Mouse (Mus musculus) intestine, embryonic 16.5 days (tissue): ENCODE measurements around the gene Ms4a5. TPM values are rescaled to one million over a fixed set of nuclear protein-coding genes. Genes with fewer than 3 reads are reported as not detected.
"Not testable (repeated sequence)": the region's sequence is repeated elsewhere in the genome, so short reads cannot be mapped to it uniquely, and the experiment has no call there.

Source experiments
- ATAC-seq: fragments of 200-750 bp; cut with Nextera tagmentation; 2 replicates; pipeline ENCODE4 v1.8.0; 2017; ENCODE audit warnings: moderate TSS enrichment, moderate library complexity
- H3K27ac ChIP-seq: fragments of 300-500 bp; sonication (generic); 2 replicates; pipeline ENCODE4 v1.5.1; 2014; ENCODE audit warnings: mild to moderate bottlenecking, low read length
- H3K27me3 ChIP-seq: fragments of 300-500 bp; sonication (generic); replicated peaks from 2 replicates; pipeline ENCODE4 v1.6.1; 2014; ENCODE audit warnings: low read length, control low read depth, mixed read lengths; ENCODE audit not compliant: control insufficient read depth, insufficient read depth
- H3K36me3 ChIP-seq: fragments of 300-500 bp; sonication (generic); 2 replicates; pipeline ENCODE4 v1.6.1; 2014; ENCODE audit warnings: low read length, control low read depth; ENCODE audit not compliant: control insufficient read depth, insufficient read depth
- H3K4me1 ChIP-seq: fragments of 300-500 bp; sonication (generic); 2 replicates; pipeline ENCODE4 v1.6.1; 2014; ENCODE audit warnings: low read length, control low read depth, mixed read lengths; ENCODE audit not compliant: control insufficient read depth, insufficient read depth
- H3K4me2 ChIP-seq: fragments of 300-500 bp; sonication (generic); 2 replicates; pipeline ENCODE4 v1.6.1; 2014; ENCODE audit warnings: low read depth, low read length, control low read depth
- H3K4me3 ChIP-seq: fragments of 300-500 bp; sonication (generic); 2 replicates; pipeline ENCODE4 v1.5.1; 2014; ENCODE audit warnings: mild to moderate bottlenecking, low read length
- H3K9ac ChIP-seq: fragments of 300-500 bp; sonication (generic); 2 replicates; pipeline ENCODE4 v1.6.1; 2014; ENCODE audit warnings: low read depth, low read length
- H3K9me3 ChIP-seq: fragments of 300-500 bp; sonication (generic); 2 replicates; pipeline ENCODE4 v1.6.1; 2016; ENCODE audit warnings: low read length, control low read depth; ENCODE audit not compliant: control insufficient read depth
- WGBS: fragments of 180-500 bp; shearing (Covaris S2); extraction: QIAGEN DNeasy Blood & Tissue Kit; methylation state at CpG from one replicate; pipeline ENCODE4 v1.1.7; 2014; 5-methylcytosine and 5-hydroxymethylcytosine counted together
- polyA plus RNA-seq: library from polyadenylated mRNA; unstranded; fragments of >200 nt; fragmentation: Nextera tagmentation; extraction: Ambion mirVana; gene quantifications from 2 replicates; pipeline ENCODE4 v1.2.1, GENCODE M21; 2015

Ms4a5 gene
- polyA plus RNA-seq: not detected in 2 replicates

- 87% methylated on average over 2 of the region's 2 CpGs for WGBS
Observed at GRCm38 (mm10) chr19:11283773-11284172, at the start of gene Ms4a5. Gene Ms4a5, minus strand, starts transcription at chr19:11283873.

DNA sequence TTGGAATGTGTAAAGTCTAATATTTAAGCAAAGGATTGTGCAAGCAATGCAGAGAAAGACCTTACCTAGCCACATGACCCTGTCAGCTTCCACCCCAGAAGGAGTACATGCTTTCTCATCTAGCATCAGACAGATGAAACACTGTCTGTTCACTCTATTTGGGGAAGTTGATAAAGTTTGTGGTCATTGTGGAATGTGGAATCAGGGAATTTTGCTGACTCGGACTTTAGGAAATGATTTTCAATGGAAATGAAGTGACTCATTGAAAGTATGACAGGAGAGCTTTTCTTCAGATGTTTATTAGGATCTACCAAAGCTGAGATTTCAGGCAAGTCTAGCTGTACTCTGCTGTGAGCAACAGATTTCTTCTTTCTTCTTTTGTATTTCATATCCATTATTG, 37.5 kb upstream of the Ms4a5 start:
- WGBS: 89% methylated on average over 1 of the region's 1 CpGs
- ATAC-seq: no peak
- Histone ChIP-seq H3K9ac (no peak overlapping the region), H3K9me3 (no peaks in the 10 kb centered on the region), H3K4me2 (no peak overlapping the region), H3K4me1 (no peaks in the 10 kb centered on the region), H3K27me3 (no peaks in the 10 kb centered on the region), H3K27ac (no peak overlapping the region), H3K4me3 (no peak overlapping the region), H3K36me3 (no peaks in the 10 kb centered on the region)

More at GRCm38 (mm10) chr19:11283773-11284172, at the start of gene Ms4a5:
- H3K9me3 ChIP-seq: no peaks in the 10 kb centered on the region
- no peak within 1 kb of the TSS for H3K4me2 ChIP-seq
- no peak for ATAC-seq
- H3K4me3 ChIP-seq: no peak within 1 kb of the TSS
- no peaks in the 10 kb centered on the region for H3K36me3 ChIP-seq
- H3K27me3 ChIP-seq: no peaks in the 10 kb centered on the region
- H3K27ac ChIP-seq: no peak within 1 kb of the TSS
- H3K4me1 ChIP-seq: no peaks in the 10 kb centered on the region
- no peak within 1 kb of the TSS for H3K9ac ChIP-seq

DNA sequence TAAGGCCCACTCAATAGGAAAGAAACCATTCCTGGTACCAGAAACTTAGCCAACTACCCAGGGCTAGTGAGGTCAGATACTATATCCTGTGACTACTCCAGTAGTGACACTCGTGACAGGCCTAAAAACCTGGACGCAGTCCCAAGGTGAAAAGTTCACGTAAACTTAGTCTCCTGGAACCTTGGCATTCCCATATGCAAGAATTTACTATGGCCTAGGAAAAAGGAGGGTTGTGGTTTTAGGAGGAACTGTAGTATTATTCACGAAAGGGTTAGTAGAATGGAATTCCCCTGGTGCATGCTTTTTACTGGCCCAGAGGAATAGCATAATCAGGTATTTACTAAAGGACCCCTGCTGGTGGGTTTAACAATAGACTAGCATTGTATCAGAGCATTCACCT, 33.1 kb upstream of the Ms4a5 start:
- no peak for ATAC-seq
- H3K9ac ChIP-seq: no peak overlapping the region
- H3K27ac ChIP-seq: no peak overlapping the region
- H3K4me3 ChIP-seq: no peak overlapping the region
- no peak overlapping the region for H3K4me2 ChIP-seq
- H3K9me3 ChIP-seq: no peaks in the 10 kb centered on the region
- H3K27me3 ChIP-seq: no peaks in the 10 kb centered on the region
- no peaks in the 10 kb centered on the region for H3K4me1 ChIP-seq
- H3K36me3 ChIP-seq: no peaks in the 10 kb centered on the region
- 79% methylated on average over 4 of the region's 4 CpGs for WGBS

DNA sequence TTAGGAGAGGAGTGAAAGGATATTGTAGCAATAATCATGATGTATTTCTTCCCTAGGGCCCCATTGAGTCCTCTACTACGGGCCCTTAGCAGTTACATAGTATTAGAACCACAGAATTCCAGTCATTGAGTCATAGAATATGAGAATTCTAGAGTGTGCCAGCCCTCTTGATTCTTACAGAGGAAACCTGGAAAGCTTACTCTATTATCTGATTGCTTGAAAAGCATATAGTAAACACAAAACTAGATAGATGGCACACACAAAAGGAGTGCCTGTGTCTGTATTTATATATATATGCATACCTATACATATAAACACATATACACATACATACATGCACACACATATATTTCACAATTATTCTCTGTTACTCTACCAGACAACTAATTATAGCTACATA, 30.7 kb upstream of the Ms4a5 start, which contains the start of gene Ms4a14:
Gene Ms4a14 (minus strand): TSS at position 101 of the 400 bp plus-strand sequence.
- WGBS: 68% methylated on average over 1 of the region's 1 CpGs
- H3K4me1 ChIP-seq: no peaks in the 10 kb centered on the region

GRCm38 (mm10) chr19:11308888-11309287, 25.2 kb upstream of the Ms4a5 start:
- Histone ChIP-seq H3K36me3 (no peaks in the 10 kb centered on the region), H3K9me3 (no peaks in the 10 kb centered on the region), H3K27ac (no peak overlapping the region), H3K4me1 (no peaks in the 10 kb centered on the region), H3K27me3 (no peaks in the 10 kb centered on the region), H3K4me2 (no peak overlapping the region), H3K4me3 (no peak overlapping the region), H3K9ac (no peak overlapping the region)
- ATAC-seq: no peak

More for the DNA sequence above, 30.7 kb upstream of the Ms4a5 start, which contains the start of gene Ms4a14:
- Histone ChIP-seq H3K4me3 (no peak within 1 kb of the TSS), H3K9me3 (no peaks in the 10 kb centered on the region), H3K36me3 (no peaks in the 10 kb centered on the region), H3K4me2 (no peak within 1 kb of the TSS), H3K9ac (no peak within 1 kb of the TSS), H3K27me3 (no peaks in the 10 kb centered on the region), H3K27ac (no peak within 1 kb of the TSS)
- no peak for ATAC-seq

- H3K4me2 ChIP-seq, H3K9me3 ChIP-seq, H3K4me1 ChIP-seq, ATAC-seq, H3K4me3 ChIP-seq, H3K27ac ChIP-seq, H3K36me3 ChIP-seq, H3K27me3 ChIP-seq, H3K9ac ChIP-seq: not testable (repeated sequence)
- WGBS: 61% methylated on average over 4 of the region's 4 CpGs
Observed at GRCm38 (mm10) chr19:11299529-11299928, 15.9 kb upstream of the Ms4a5 start.

DNA sequence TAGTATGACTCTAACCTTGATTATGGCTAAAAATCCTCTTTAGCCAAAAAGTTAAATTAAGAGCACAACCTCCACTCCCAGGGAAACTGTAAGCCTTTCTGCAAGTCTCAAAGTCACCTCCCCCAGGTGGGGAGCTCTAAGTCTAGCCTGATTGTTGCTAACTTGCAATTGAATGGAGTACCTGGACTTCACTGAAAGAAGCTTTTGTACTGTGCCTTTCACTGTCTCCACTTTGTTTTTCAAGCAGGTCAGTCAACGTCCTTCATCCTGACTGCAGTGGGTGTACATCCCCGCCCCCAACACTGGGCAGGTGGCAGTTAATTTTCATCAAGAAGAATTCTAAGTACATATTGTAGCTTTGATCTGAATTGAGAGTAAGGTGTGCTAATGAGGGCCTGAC, 15.3 kb upstream of the Ms4a5 start:
- no peaks in the 10 kb centered on the region for H3K36me3 ChIP-seq
- H3K4me3 ChIP-seq: no peak overlapping the region
- H3K4me2 ChIP-seq: no peak overlapping the region
- 68% methylated on average over 2 of the region's 2 CpGs for WGBS
- H3K9ac ChIP-seq: no peak overlapping the region
- H3K4me1 ChIP-seq: no peaks in the 10 kb centered on the region
- no peaks in the 10 kb centered on the region for H3K9me3 ChIP-seq
- no peak for ATAC-seq
- no peaks in the 10 kb centered on the region for H3K27me3 ChIP-seq
- no peak overlapping the region for H3K27ac ChIP-seq

GRCm38 (mm10) chr19:11293616-11294015, 9.9 kb upstream of the Ms4a5 start:
- not testable (repeated sequence) for H3K4me2 ChIP-seq, H3K9ac ChIP-seq, H3K36me3 ChIP-seq, ATAC-seq, H3K27ac ChIP-seq, H3K9me3 ChIP-seq, H3K4me1 ChIP-seq, H3K27me3 ChIP-seq
- peak overlapping the region; percentile 12; the same call in 1 of the 2 replicates for H3K4me3 ChIP-seq
- WGBS: 25% methylated on average over 3 of the region's 3 CpGs

DNA sequence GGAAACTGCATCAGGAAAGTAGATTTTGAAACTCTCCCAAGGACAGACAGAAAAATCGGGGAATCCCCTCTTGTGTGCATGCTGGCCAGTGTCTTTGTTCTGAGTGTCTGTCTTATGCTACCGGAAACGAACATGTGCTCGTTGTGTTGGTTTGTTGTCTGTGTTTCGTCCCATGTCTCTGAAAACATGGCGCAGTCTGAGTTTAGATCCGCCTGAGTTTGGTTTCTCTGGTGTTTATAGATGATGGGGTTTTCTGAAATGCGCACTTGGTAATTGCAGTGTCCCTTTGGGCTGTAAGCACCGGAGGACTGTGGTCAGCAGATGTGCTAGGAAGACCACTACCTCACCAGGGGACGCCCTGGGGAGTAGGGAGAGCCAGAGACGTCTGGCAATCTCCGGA, 9.3 kb upstream of the Ms4a5 start:
- Histone ChIP-seq H3K4me3 (peak overlapping the region; percentile 40), H3K9me3 (no peaks in the 10 kb centered on the region), H3K27ac (peak overlapping the region; percentile 65), H3K9ac (peak overlapping the region; percentile 61; the same call in 1 of the 2 replicates), H3K4me2 (peak overlapping the region; percentile 53), H3K36me3 (no peaks in the 10 kb centered on the region), H3K4me1 (no peaks in the 10 kb centered on the region), H3K27me3 (no peaks in the 10 kb centered on the region)
- no peak for ATAC-seq
- 5% methylated on average over 12 of the region's 12 CpGs for WGBS

DNA sequence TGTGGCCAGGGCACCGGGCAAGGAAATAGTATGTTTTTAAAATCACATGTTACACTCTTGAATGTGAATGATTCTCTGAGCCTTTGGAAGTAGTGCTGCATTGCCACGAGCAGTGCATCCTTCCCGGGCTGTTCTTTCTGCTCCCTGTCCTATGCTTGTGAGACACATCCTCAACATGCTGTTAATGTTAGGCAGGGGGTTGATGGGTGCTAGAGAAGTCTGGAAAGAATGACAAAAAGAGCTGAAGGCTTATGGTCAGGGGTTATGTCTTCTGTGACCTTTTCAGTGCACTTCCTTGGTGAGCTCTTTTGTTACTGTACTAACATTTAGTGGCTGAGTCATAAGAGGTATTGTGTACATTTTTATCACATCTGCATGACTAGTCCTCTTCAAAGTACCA, 3.5 kb downstream of the Ms4a5 start:
- no peak for ATAC-seq
- no peaks in the 10 kb centered on the region for H3K36me3 ChIP-seq
- H3K9me3 ChIP-seq: no peaks in the 10 kb centered on the region

More for the DNA sequence above, 3.5 kb downstream of the Ms4a5 start:
- H3K4me2 ChIP-seq: no peak overlapping the region
- no peak overlapping the region for H3K27ac ChIP-seq
- peaks cover 2% of the 10 kb centered on the region; the same call in 1 of the 2 replicates for H3K4me1 ChIP-seq
- H3K9ac ChIP-seq: no peak overlapping the region
- H3K27me3 ChIP-seq: no peaks in the 10 kb centered on the region
- H3K4me3 ChIP-seq: no peak overlapping the region
- 75% methylated on average over 3 of the region's 3 CpGs for WGBS
